Mouse (Mus musculus): ENCODE data around the gene Selplg.

- no peak for TF ChIP-seq CTCF (IDR thresholded peaks at IDR 0.05)
- no peak for TF ChIP-seq EP300 (IDR thresholded peaks at IDR 0.05)
Measured at GRCm38 (mm10) chr5:113874063-113875024, 41.9 kb upstream of the Selplg start.
